Mouse (Mus musculus) right cerebral cortex, postnatal 25 days (tissue): ENCODE measurements around the gene Fam102b.

Source experiments
- DNase-seq: peaks from one replicate; pipeline ENCODE4 v3.0.0; 2022

Gene Fam102b

GRCm38 (mm10) chr3:109008180-109008579 lies 19.2 kb downstream of the Fam102b start:
- DNase-seq: no peak

GRCm38 (mm10) chr3:109005777-109006176 lies 21.6 kb downstream of the Fam102b start:
- DNase-seq: no peak

GRCm38 (mm10) chr3:108999173-108999572 lies 28.2 kb downstream of the Fam102b start:
- DNase-seq: no peak

- no peak for DNase-seq
Observed at GRCm38 (mm10) chr3:108997762-108998161, 29.6 kb downstream of the Fam102b start.

GRCm38 (mm10) chr3:108997284-108997683 lies 30.1 kb downstream of the Fam102b start:
- DNase-seq: no peak

GRCm38 (mm10) chr3:108995379-108995778 lies 32.0 kb downstream of the Fam102b start:
- no peak for DNase-seq

- DNase-seq: no peak
Observed at GRCm38 (mm10) chr3:108994477-108994876, 32.9 kb downstream of the Fam102b start.

GRCm38 (mm10) chr3:108989971-108990548 lies 37.3 kb downstream of the Fam102b start:
- no peak for DNase-seq

- DNase-seq: no peak
Observed at GRCm38 (mm10) chr3:108987009-108987659, 40.3 kb downstream of the Fam102b start.

- DNase-seq: no peak
Observed at GRCm38 (mm10) chr3:108986534-108986933, 40.9 kb downstream of the Fam102b start.

- DNase-seq: no peak
Observed at GRCm38 (mm10) chr3:108983989-108984388, 43.4 kb downstream of the Fam102b start.

GRCm38 (mm10) chr3:108981946-108982345 lies 45.5 kb downstream of the Fam102b start:
- DNase-seq: no peak

GRCm38 (mm10) chr3:108977340-108978030 lies 49.9 kb downstream of the Fam102b start:
- no peak for DNase-seq

- peak; percentile 27 for DNase-seq
Observed at GRCm38 (mm10) chr3:108974920-108975485, 52.4 kb downstream of the Fam102b start.

- DNase-seq: no peak
Observed at GRCm38 (mm10) chr3:108973980-108974660, 53.3 kb downstream of the Fam102b start.

GRCm38 (mm10) chr3:108966051-108966450 lies 61.4 kb downstream of the Fam102b start:
- no peak for DNase-seq

- DNase-seq: no peak
Observed at GRCm38 (mm10) chr3:108964361-108965044, 62.9 kb downstream of the Fam102b start.

- DNase-seq: no peak
Observed at GRCm38 (mm10) chr3:108963776-108964175, 63.6 kb downstream of the Fam102b start.

GRCm38 (mm10) chr3:108963278-108963677 lies 64.1 kb downstream of the Fam102b start:
- no peak for DNase-seq

GRCm38 (mm10) chr3:108961655-108962054 lies 65.8 kb downstream of the Fam102b start:
- DNase-seq: no peak

GRCm38 (mm10) chr3:108961226-108961625 lies 66.2 kb downstream of the Fam102b start:
- no peak for DNase-seq

GRCm38 (mm10) chr3:108959680-108960295 lies 67.6 kb downstream of the Fam102b start:
- DNase-seq: no peak
